Mouse (Mus musculus) heart, adult 2 months (tissue): ENCODE measurements around the gene Myl6b.
"Not testable (repeated sequence)": the region's sequence is repeated elsewhere in the genome, so short reads cannot be mapped to it uniquely, and the experiment has no call there.

Experiments
- CTCF ChIP-seq: fragments of 200-600 bp; IDR thresholded peaks from 2 replicates; pipeline ENCODE4 v1.8.1; 2022; ENCODE audit warnings: antibody characterized with exemption, mild to moderate bottlenecking, moderate library complexity
- EP300 ChIP-seq: fragments of 200-500 bp; IDR thresholded peaks from 2 replicates; pipeline ENCODE4 v1.6.1; 2011; ENCODE audit warnings: low read depth, low read length, control low read depth; ENCODE audit not compliant: insufficient read depth
- POLR2A ChIP-seq: fragments of 200-500 bp; IDR thresholded peaks from 2 replicates; pipeline ENCODE4 v1.6.1; 2011; ENCODE audit warnings: mild to moderate bottlenecking, low read depth, low read length, control low read depth; ENCODE audit not compliant: insufficient read depth

DNA sequence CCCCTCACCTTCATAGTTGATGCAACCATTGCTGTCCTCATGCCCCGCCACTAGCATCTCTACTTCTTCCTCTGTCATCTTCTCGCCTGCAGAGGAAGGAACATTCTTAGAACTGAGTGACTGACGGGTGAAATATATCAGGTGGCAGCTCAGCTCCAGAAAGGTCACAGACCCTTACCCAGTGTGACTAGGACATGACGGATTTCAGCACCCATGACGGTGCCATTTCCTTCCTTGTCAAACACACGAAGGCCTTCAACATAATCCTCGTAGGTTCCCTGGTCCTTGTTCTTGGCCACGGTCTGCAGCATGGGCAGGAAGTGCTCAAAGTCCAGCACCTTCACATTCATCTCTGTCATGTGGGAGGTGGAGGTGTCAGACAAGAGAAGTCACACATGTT, 6.4 kb downstream of the Myl6b start:
- TF ChIP-seq CTCF, POLR2A, EP300: not testable (repeated sequence)
